Comparison of ENCODE assay signal across 14 mouse cellular contexts in genomic region chr10:112125090-112125489, GRCm38 (mm10). TPM values are rescaled to one million over a fixed set of nuclear protein-coding genes. Genes with fewer than 3 reads are reported as not detected.
DNase-seq lines count a peak whose midpoint lies in the region; ATAC-seq and TF ChIP-seq lines count a peak whose summit lies in the region.
"Not testable (repeated sequence)": the region's sequence is repeated elsewhere in the genome, so short reads cannot be mapped to it uniquely, and the experiment has no call there.
"Had no signal": no experiment of that assay in that cellular context is flagged by ENCODE, and none has a peak within 500 bp of the region (broad histone marks: within the 10 kb centered on the region; RNA-seq: fewer than 3 reads in every experiment).

No protein-coding gene starts in this region.

- WGBS in forebrain, embryonic 13.5 days, result 43% methylated on average over 2 of the region's 2 CpGs
- 27% methylated on average over 2 of the region's 2 CpGs for WGBS in forebrain, embryonic 14.5 days
- WGBS in kidney, embryonic 14.5 days, result 32% methylated on average over 2 of the region's 2 CpGs
- 35% methylated on average over 2 of the region's 2 CpGs for WGBS in kidney, embryonic 15.5 days
- 31% methylated on average over 2 of the region's 2 CpGs for WGBS in kidney, embryonic 16.5 days
- whole genome bisulfite sequencing in kidney, postnatal 0 days, result 23% methylated on average over 2 of the region's 2 CpGs

- not testable (repeated sequence) for H3K4me2 ChIP-seq in forebrain, embryonic 13.5 days; forebrain, embryonic 14.5 days (ENCODE audit: low read length); kidney, embryonic 14.5 days (replicated peaks; ENCODE audit: low read depth, low read length); kidney, embryonic 15.5 days; kidney, embryonic 16.5 days (replicated peaks; ENCODE audit: low read depth, low read length); kidney, postnatal 0 days (ENCODE audit: low read length)

- peak; percentile 31 for DNase-seq in brain, embryonic 14.5 days (ENCODE audit: low read depth)
- DNase-seq in forebrain, embryonic 14.5 days (ENCODE audit: low spot score); kidney, postnatal 0 days (ENCODE audit: low spot score): not testable (repeated sequence)
- DNase-seq in retina, postnatal 1 day, result peak; percentile 56

- H3K27ac ChIP-seq in forebrain, embryonic 13.5 days; forebrain, embryonic 14.5 days (ENCODE audit: low read depth, low read length); kidney, embryonic 14.5 days (ENCODE audit: low read depth, low read length); kidney, embryonic 15.5 days; kidney, embryonic 16.5 days (ENCODE audit: low read length); kidney, postnatal 0 days: not testable (repeated sequence)

- not testable (repeated sequence) for H3K4me1 ChIP-seq in forebrain, embryonic 13.5 days; forebrain, embryonic 14.5 days (ENCODE audit: control insufficient read depth, insufficient read depth, low read length); kidney, embryonic 14.5 days (ENCODE audit: control insufficient read depth, insufficient read depth, low read length); kidney, embryonic 15.5 days; kidney, embryonic 16.5 days (ENCODE audit: insufficient read depth, low read length); kidney, postnatal 0 days (replicated peaks; ENCODE audit: insufficient read depth, low read length)

- peak; percentile 57; the same call in 1 of the 2 replicates for ATAC-seq in forebrain, embryonic 13.5 days
- ATAC-seq in forebrain, embryonic 14.5 days, result peak; percentile 40; the same call in 1 of the 2 replicates
- peak; percentile 78 for ATAC-seq in kidney, embryonic 14.5 days (ENCODE audit: low FRiP score, low TSS enrichment)
- peak; percentile 84 for ATAC-seq in kidney, embryonic 15.5 days (replicated peaks; ENCODE audit: low FRiP score)
- peak; percentile 89 for ATAC-seq in kidney, embryonic 16.5 days (ENCODE audit: low FRiP score, low TSS enrichment)
- ATAC-seq in kidney, postnatal 0 days (replicated peaks; ENCODE audit: low FRiP score, low read depth), result peak; percentile 79; the same call in 1 of the 2 replicates

- TF ChIP-seq CTCF in brain, embryonic 14.5 days (IDR thresholded peaks at IDR 0.05; ENCODE audit: borderline replicate concordance, extremely low read depth, insufficient read depth, insufficient read length); kidney, postnatal 0 days (IDR thresholded peaks at IDR 0.05; ENCODE audit: low read depth): not testable (repeated sequence)

- not testable (repeated sequence) for H3K36me3 ChIP-seq in forebrain, embryonic 13.5 days (ENCODE audit: poor library complexity, severe bottlenecking); forebrain, embryonic 14.5 days (ENCODE audit: control insufficient read depth, insufficient read depth, low read length); kidney, embryonic 14.5 days (ENCODE audit: control insufficient read depth, insufficient read depth, low read length); kidney, embryonic 15.5 days; kidney, embryonic 16.5 days (ENCODE audit: insufficient read depth, low read length); kidney, postnatal 0 days (ENCODE audit: insufficient read depth, low read length)

- H3K9ac ChIP-seq in forebrain, embryonic 13.5 days; forebrain, embryonic 14.5 days (ENCODE audit: low read length); kidney, embryonic 14.5 days (ENCODE audit: low read depth, low read length); kidney, embryonic 15.5 days; kidney, embryonic 16.5 days (replicated peaks; ENCODE audit: low read length); kidney, postnatal 0 days (ENCODE audit: low read depth, low read length): not testable (repeated sequence)

- not testable (repeated sequence) for H3K27me3 ChIP-seq in forebrain, embryonic 13.5 days; forebrain, embryonic 14.5 days (replicated peaks; ENCODE audit: control insufficient read depth, insufficient read depth, low read length); kidney, embryonic 14.5 days (ENCODE audit: control insufficient read depth, insufficient read depth, low read length); kidney, embryonic 15.5 days; kidney, embryonic 16.5 days (ENCODE audit: insufficient read depth, low read length); kidney, postnatal 0 days (ENCODE audit: insufficient read depth, low read length)

- not testable (repeated sequence) for TF ChIP-seq POLR2A in brain, embryonic 14.5 days (IDR thresholded peaks at IDR 0.05; ENCODE audit: borderline replicate concordance, extremely low read depth, insufficient read depth, insufficient read length, poor library complexity, severe bottlenecking)

- H3K4me3 ChIP-seq in forebrain, embryonic 13.5 days; forebrain, embryonic 14.5 days (ENCODE audit: low read depth, low read length); kidney, embryonic 14.5 days (ENCODE audit: low read length); kidney, embryonic 15.5 days (replicated peaks); kidney, embryonic 16.5 days (ENCODE audit: low read length); kidney, postnatal 0 days (replicated peaks; ENCODE audit: low read depth, low read length): not testable (repeated sequence)

- H3K9me3 ChIP-seq in forebrain, embryonic 13.5 days (replicated peaks); forebrain, embryonic 14.5 days (replicated peaks; ENCODE audit: control insufficient read depth, low read length); kidney, embryonic 14.5 days (ENCODE audit: control insufficient read depth, low read length); kidney, embryonic 15.5 days (replicated peaks); kidney, embryonic 16.5 days (ENCODE audit: low read length); kidney, postnatal 0 days (replicated peaks; ENCODE audit: low read length): not testable (repeated sequence)

RNA-seq across cellular contexts. Expression of gene Glipr1l3, which starts 35.0 kb away (rescaled TPM):
- polyA plus RNA-seq in brain, embryonic 14.5 days (2012; rRNA removed), result 0.10 and 0.24 TPM in 2 replicates
- polyA plus RNA-seq in forebrain, embryonic 13.5 days (2015; fragmentation: Nextera tagmentation; extraction: Ambion mirVana), result 0.26 TPM in 1 of 2 replicates, not detected in the other
- 0.66 TPM in 1 of 2 replicates, not detected in the other for polyA plus RNA-seq in forebrain, embryonic 14.5 days (2014; fragmentation: Nextera tagmentation; extraction: Ambion mirVana)
- polyA plus RNA-seq in kidney, embryonic 14.5 days (2014; fragmentation: Nextera tagmentation; extraction: Ambion mirVana), result not detected in 2 replicates
- not detected in 2 replicates for polyA plus RNA-seq in kidney, embryonic 15.5 days (2015; fragmentation: Nextera tagmentation; extraction: Ambion mirVana)
- not detected in 2 replicates for polyA plus RNA-seq in kidney, embryonic 16.5 days (2015; fragmentation: Nextera tagmentation; extraction: Ambion mirVana)
- polyA plus RNA-seq in kidney, postnatal 0 days (2015; fragmentation: Nextera tagmentation; extraction: Ambion mirVana), result not detected in 2 replicates
- polyA plus RNA-seq: activated CD4-positive, CD25-positive, alpha-beta regulatory T cell, adult 4 months; adrenal gland, adult 2 months; C2C12; CD4-positive, CD25-positive, alpha-beta regulatory T cell, adult 4 months; G1E; Patski had no signal

RNA-seq across cellular contexts. Expression of gene Caps2, which starts 38.3 kb away (rescaled TPM):
- polyA plus RNA-seq in brain, embryonic 14.5 days (2012; rRNA removed), result 0.32 and 0.53 TPM in 2 replicates
- 0.14 and 0.34 TPM in 2 replicates for polyA plus RNA-seq in forebrain, embryonic 13.5 days (2015; fragmentation: Nextera tagmentation; extraction: Ambion mirVana)
- 0.22 and 0.58 TPM in 2 replicates for polyA plus RNA-seq in forebrain, embryonic 14.5 days (2014; fragmentation: Nextera tagmentation; extraction: Ambion mirVana)
- 0.77 and 0.95 TPM in 2 replicates for polyA plus RNA-seq in kidney, embryonic 14.5 days (2014; fragmentation: Nextera tagmentation; extraction: Ambion mirVana)
- polyA plus RNA-seq in kidney, embryonic 15.5 days (2015; fragmentation: Nextera tagmentation; extraction: Ambion mirVana), result 0.40 and 0.86 TPM in 2 replicates
- polyA plus RNA-seq in kidney, embryonic 16.5 days (2015; fragmentation: Nextera tagmentation; extraction: Ambion mirVana), result 0.40 and 0.58 TPM in 2 replicates
- polyA plus RNA-seq in kidney, postnatal 0 days (2015; fragmentation: Nextera tagmentation; extraction: Ambion mirVana), result 0.98 and 1.0 TPM in 2 replicates
- polyA plus RNA-seq: activated CD4-positive, CD25-positive, alpha-beta regulatory T cell, adult 4 months; adrenal gland, adult 2 months; CD4-positive, CD25-positive, alpha-beta regulatory T cell, adult 4 months; G1E had no signal

RNA-seq across cellular contexts. Expression of gene Glipr1l2, which starts 41.9 kb away (rescaled TPM):
- polyA plus RNA-seq in brain, embryonic 14.5 days (2012; rRNA removed), result not detected in 2 replicates
- not detected in 2 replicates for polyA plus RNA-seq in forebrain, embryonic 13.5 days (2015; fragmentation: Nextera tagmentation; extraction: Ambion mirVana)
- polyA plus RNA-seq in forebrain, embryonic 14.5 days (2014; fragmentation: Nextera tagmentation; extraction: Ambion mirVana), result not detected in 2 replicates
- polyA plus RNA-seq in kidney, embryonic 14.5 days (2014; fragmentation: Nextera tagmentation; extraction: Ambion mirVana), result not detected in 2 replicates
- not detected in 2 replicates for polyA plus RNA-seq in kidney, embryonic 15.5 days (2015; fragmentation: Nextera tagmentation; extraction: Ambion mirVana)
- not detected in 2 replicates for polyA plus RNA-seq in kidney, embryonic 16.5 days (2015; fragmentation: Nextera tagmentation; extraction: Ambion mirVana)
- polyA plus RNA-seq in kidney, postnatal 0 days (2015; fragmentation: Nextera tagmentation; extraction: Ambion mirVana), result not detected in 2 replicates
- polyA plus RNA-seq: activated CD4-positive, CD25-positive, alpha-beta regulatory T cell, adult 4 months; adrenal gland, adult 2 months; C2C12; G1E; Patski had no signal
